Mouse (Mus musculus) intestine, postnatal 0 days (tissue): ENCODE measurements at regions not wholly inside any gene's neighbourhood (a gene's known extent, or its start where the extent isn't known, plus 50 kb on each side); places are given as distances from the start of the nearest gene placed in this dataset.

Experiments used
- ATAC-seq: fragments of 200-750 bp; cut with Nextera tagmentation; 2 replicates; pipeline ENCODE4 v1.8.0; 2017; ENCODE audit warnings: mild to moderate bottlenecking, moderate TSS enrichment, moderate library complexity
- H3K27ac ChIP-seq: fragments of 300-500 bp; sonication (generic); 2 replicates; pipeline ENCODE4 v1.5.1; 2014; ENCODE audit warnings: mild to moderate bottlenecking, low read depth, low read length, moderate library complexity
- H3K27me3 ChIP-seq: fragments of 300-500 bp; sonication (generic); replicated peaks from 2 replicates; pipeline ENCODE4 v1.6.1; 2014; ENCODE audit warnings: low read length, mixed read lengths; ENCODE audit not compliant: control insufficient read depth, insufficient read depth
- H3K36me3 ChIP-seq: fragments of 300-500 bp; sonication (generic); 2 replicates; pipeline ENCODE4 v1.6.1; 2014; ENCODE audit warnings: mild to moderate bottlenecking, moderate library complexity; ENCODE audit not compliant: control insufficient read depth, insufficient read depth
- H3K4me1 ChIP-seq: fragments of 300-500 bp; sonication (generic); replicated peaks from 2 replicates; pipeline ENCODE4 v1.6.1; 2014; ENCODE audit warnings: antibody characterized with exemption, low read length, mixed read lengths; ENCODE audit not compliant: control insufficient read depth, insufficient read depth
- H3K4me2 ChIP-seq: fragments of 300-500 bp; sonication (generic); replicated peaks from 2 replicates; pipeline ENCODE4 v1.6.1; 2014; ENCODE audit warnings: low read depth, mild to moderate bottlenecking, moderate library complexity
- H3K4me3 ChIP-seq: fragments of 300-500 bp; sonication (generic); 2 replicates; pipeline ENCODE4 v1.5.1; 2014; ENCODE audit warnings: low read depth, low read length
- H3K9ac ChIP-seq: fragments of 300-500 bp; sonication (generic); 2 replicates; pipeline ENCODE4 v1.6.1; 2014; ENCODE audit warnings: mild to moderate bottlenecking, low read depth, low read length
- H3K9me3 ChIP-seq: fragments of 300-500 bp; sonication (generic); 2 replicates; pipeline ENCODE4 v1.6.1; 2016; ENCODE audit warnings: mixed run types; ENCODE audit not compliant: control insufficient read depth
- CTCF ChIP-seq: sonication (generic); IDR thresholded peaks from 2 replicates; pipeline ENCODE4 v1.5.1; 2016; ENCODE audit warnings: low read depth, mild to moderate bottlenecking, control low read depth, antibody characterized with exemption, moderate library complexity
- WGBS: fragments of 180-500 bp; shearing (Covaris S2); extraction: QIAGEN DNeasy Blood & Tissue Kit; methylation state at CpG from one replicate; pipeline ENCODE4 v1.1.7; 2014; 5-methylcytosine and 5-hydroxymethylcytosine counted together

DNA sequence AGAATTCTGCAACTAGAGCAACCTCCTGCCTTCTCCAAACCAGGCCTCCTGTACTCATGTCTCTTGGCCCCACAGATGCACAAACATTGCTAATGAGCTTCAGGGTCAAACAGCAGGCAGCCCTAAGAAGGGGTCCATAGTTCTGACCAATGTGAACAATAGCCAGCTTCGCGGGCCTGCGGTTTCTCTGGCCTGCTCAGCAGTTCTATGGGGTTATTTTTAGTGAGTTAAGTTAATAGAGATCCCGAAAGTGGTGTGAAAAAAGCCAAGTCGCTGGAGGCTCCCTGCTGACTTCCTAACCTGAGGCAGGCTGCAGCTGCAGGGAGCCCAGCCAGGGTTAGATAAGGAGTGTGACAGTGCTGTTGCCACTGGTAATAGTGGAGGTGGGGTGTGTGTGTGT, 106.6 kb downstream of the Pdcd6ip start:
- Histone ChIP-seq H3K36me3 (no peaks in the 10 kb centered on the region), H3K27me3 (no peaks in the 10 kb centered on the region), H3K9me3 (no peaks in the 10 kb centered on the region), H3K27ac (no peak overlapping the region), H3K4me1 (no peaks in the 10 kb centered on the region), H3K4me2 (no peak overlapping the region), H3K4me3 (no peak overlapping the region), H3K9ac (no peak overlapping the region)
- TF ChIP-seq CTCF, result no peak
- 28% methylated on average over 5 of the region's 5 CpGs for WGBS
- ATAC-seq, result no peak

DNA sequence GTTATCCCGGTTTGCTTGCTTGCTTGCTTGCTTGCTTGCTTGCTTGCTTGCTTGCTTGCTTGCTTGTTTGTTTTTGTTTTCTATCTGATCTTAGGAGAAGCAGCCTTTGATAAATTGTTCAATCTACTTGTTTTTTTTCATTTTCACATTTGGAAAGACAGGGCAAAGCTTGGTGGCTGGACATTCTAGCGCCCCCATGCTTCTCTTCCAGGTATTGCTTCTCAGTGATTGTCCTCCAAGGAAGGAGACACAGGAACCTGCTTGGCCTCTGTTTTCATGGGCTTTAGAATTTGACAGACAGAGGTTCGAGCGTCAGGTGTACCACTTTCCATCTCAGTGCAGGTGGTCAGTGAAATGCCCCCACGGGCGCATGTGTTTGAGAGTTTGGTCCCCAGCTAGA, 120.8 kb downstream of the Pdcd6ip start:
- ATAC-seq, result no peak

DNA sequence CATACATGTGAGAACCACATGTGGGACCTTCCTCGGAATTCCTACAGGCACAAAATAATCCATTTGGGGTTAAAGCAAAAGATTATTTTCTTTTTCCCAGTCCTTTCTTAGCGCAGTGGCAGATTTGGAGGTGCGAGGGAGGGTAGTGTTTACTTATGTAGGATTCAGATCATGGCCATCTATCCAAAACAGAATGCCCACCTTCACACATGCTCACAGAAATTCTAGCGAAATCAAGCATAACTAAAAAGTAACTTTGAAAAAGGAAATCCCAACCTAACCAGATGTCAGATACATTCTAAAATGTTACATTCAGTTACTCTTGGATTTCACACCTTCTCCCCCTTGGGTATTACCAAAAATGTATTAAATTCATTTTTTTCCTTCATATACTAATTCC, 121.6 kb downstream of the Pdcd6ip start:
- H3K9ac ChIP-seq, result no peak overlapping the region
- no peak overlapping the region for H3K4me3 ChIP-seq
- TF ChIP-seq CTCF, result no peak
- H3K9me3 ChIP-seq, result no peaks in the 10 kb centered on the region
- WGBS, result 91% methylated on average over 4 of the region's 4 CpGs
- H3K4me2 ChIP-seq, result no peak overlapping the region
- no peak overlapping the region for H3K27ac ChIP-seq
- no peak for ATAC-seq
- H3K4me1 ChIP-seq, result no peaks in the 10 kb centered on the region
- H3K36me3 ChIP-seq, result no peaks in the 10 kb centered on the region
- no peaks in the 10 kb centered on the region for H3K27me3 ChIP-seq

More for the DNA sequence above, 120.8 kb downstream of the Pdcd6ip start:
- peak; percentile 34 for TF ChIP-seq CTCF
- Histone ChIP-seq H3K27me3 (no peaks in the 10 kb centered on the region), H3K4me1 (no peaks in the 10 kb centered on the region), H3K4me2 (no peak overlapping the region), H3K36me3 (no peaks in the 10 kb centered on the region), H3K9ac (no peak overlapping the region), H3K4me3 (no peak overlapping the region), H3K9me3 (no peaks in the 10 kb centered on the region), H3K27ac (no peak overlapping the region)
- 62% methylated on average over 6 of the region's 6 CpGs for whole genome bisulfite sequencing

DNA sequence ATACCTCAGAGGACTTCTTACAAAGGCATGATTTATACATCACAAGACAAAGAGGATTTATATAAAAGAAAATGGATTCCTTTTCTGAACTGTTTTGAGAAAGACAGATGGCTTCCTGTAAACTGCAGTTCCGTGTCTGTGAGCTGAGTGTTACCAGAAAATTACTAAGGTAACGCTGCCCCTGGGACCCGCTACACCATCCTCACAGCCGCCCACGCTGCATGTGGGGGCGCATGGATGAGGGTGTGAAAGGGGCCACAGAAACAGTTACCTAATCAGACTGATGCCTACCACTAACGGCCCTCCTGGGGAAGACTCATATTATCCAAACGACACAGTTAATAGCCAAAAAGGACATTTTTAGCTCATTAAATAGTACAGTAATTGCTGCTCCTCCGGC, 129.8 kb downstream of the Pdcd6ip start:
- H3K4me2 ChIP-seq, result no peak overlapping the region
- 77% methylated on average over 9 of the region's 9 CpGs for WGBS
- no peaks in the 10 kb centered on the region for H3K27me3 ChIP-seq
- no peak overlapping the region for H3K4me3 ChIP-seq
- ATAC-seq, result no peak
- H3K27ac ChIP-seq, result no peak overlapping the region
- TF ChIP-seq CTCF, result no peak
- no peaks in the 10 kb centered on the region for H3K9me3 ChIP-seq
- H3K9ac ChIP-seq, result no peak overlapping the region
- no peaks in the 10 kb centered on the region for H3K4me1 ChIP-seq
- H3K36me3 ChIP-seq, result no peaks in the 10 kb centered on the region

DNA sequence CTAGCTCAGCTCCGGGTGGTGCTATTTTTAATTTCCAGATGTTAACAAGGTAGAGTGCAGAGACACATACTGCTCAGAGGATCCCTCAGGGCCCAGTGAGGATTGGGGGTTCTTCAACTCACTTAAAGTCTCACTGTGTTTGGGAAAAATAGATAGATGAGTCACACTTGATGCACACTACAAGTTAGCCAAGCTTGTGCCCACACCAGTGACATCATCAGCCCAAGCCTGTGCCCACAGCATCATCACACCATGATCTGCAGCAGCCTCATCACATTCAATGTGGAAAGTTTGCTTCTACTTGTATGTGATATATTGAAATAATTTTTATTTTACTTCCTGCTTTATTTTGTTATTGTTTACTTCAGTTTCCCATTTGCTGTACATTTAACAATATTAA, 139.2 kb downstream of the Pdcd6ip start:
- H3K36me3 ChIP-seq, result no peaks in the 10 kb centered on the region
- H3K4me2 ChIP-seq, result no peak overlapping the region
- no peaks in the 10 kb centered on the region for H3K9me3 ChIP-seq
- no peaks in the 10 kb centered on the region for H3K27me3 ChIP-seq
- no peaks in the 10 kb centered on the region for H3K4me1 ChIP-seq
- ATAC-seq, result no peak
- no peak overlapping the region for H3K27ac ChIP-seq
- 72% methylated on average over 1 of the region's 1 CpGs for WGBS
- H3K9ac ChIP-seq, result no peak overlapping the region
- H3K4me3 ChIP-seq, result no peak overlapping the region
- TF ChIP-seq CTCF, result no peak

DNA sequence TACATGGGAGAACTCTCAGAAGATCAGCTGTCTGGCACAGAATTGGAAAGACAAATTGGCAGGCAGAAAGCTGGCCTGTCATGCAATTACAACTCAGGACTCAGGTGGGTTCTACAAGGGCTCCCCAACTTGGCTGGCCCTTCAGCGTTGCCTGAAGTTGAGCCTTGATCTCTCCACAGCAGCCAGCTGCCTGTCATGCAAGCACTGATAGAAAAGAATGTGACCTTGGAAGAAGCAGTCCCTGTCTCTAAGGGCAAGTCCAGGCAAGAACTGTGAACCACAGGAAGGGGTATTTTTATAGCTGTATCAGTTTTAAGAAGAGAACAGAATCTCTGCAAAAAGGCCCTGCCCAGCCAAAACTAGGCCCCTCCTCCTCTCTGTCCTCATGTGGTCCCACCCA, 140.4 kb downstream of the Pdcd6ip start:
- Histone ChIP-seq H3K4me3 (no peak overlapping the region), H3K4me1 (no peaks in the 10 kb centered on the region), H3K27me3 (no peaks in the 10 kb centered on the region), H3K9ac (no peak overlapping the region), H3K27ac (no peak overlapping the region), H3K4me2 (no peak overlapping the region), H3K36me3 (no peaks in the 10 kb centered on the region), H3K9me3 (no peaks in the 10 kb centered on the region)
- TF ChIP-seq CTCF, result no peak
- ATAC-seq, result no peak
- whole genome bisulfite sequencing, result 94% methylated on average over 1 of the region's 1 CpGs

DNA sequence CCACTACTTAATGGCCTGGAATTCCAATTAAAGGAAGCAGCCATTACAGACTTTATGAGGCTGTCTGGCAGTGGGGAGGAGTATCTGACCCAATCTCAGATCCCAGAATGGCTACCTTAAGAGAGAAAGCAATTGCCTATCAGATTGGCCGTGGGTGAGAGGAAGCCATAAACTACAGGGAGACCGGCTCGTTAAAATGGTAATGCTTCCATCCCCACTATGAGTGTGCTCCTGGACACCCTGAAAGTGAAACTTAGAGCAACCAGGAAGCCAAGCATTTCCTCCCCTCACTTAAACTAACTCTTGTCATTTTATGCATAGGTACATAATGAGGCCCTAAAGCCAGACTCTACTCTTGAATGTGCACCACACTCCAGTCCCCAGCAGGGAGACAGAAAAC, 141.4 kb downstream of the Pdcd6ip start:
- Histone ChIP-seq H3K4me3 (no peak overlapping the region), H3K4me1 (no peaks in the 10 kb centered on the region), H3K27me3 (no peaks in the 10 kb centered on the region), H3K4me2 (no peak overlapping the region), H3K27ac (no peak overlapping the region), H3K9me3 (no peaks in the 10 kb centered on the region), H3K9ac (no peak overlapping the region), H3K36me3 (no peaks in the 10 kb centered on the region)
- no peak for ATAC-seq
- TF ChIP-seq CTCF, result no peak
- 48% methylated on average over 3 of the region's 3 CpGs for WGBS
